Mouse (Mus musculus): Measurements from ENCODE around the gene Csrp1. TPM values are rescaled to one million over a fixed set of nuclear protein-coding genes. Genes with fewer than 3 reads are reported as not detected.

Gene Csrp1
- 33.7 and 37.2 TPM in 2 replicates for polyA plus RNA-seq (2012; ENCODE audit: insufficient read depth, insufficient read length, missing spikeins)

DNA sequence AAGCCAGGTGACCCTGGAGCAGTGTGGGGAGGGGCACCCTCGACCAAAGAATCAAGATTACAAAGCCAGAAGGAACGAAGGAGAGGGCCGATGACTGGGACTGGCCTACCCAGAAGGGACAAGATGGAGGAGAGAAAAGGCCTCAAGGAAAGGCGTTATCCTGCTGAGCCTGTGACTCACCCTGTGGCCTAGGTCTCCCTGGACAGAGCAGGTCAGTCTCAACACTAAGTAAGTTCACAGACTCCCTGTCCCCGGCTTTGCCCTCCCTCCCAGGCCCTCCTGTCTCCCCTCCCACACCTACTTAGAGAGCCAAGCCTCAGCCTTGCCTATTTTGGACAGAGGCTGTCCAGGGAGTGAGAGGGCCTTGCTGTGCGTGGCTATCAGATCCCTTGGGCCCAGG lies at the start of gene Csrp1:
Csrp1 (plus strand) TSS at position 79 of the 400 bp plus-strand sequence.
- no peak within 1 kb of the TSS for H3K4me3 ChIP-seq (ENCODE audit: insufficient read depth, low read depth, low read length)
- no peaks in the 10 kb centered on the region; the same call in 1 of the 2 replicates for H3K4me1 ChIP-seq (ENCODE audit: control insufficient read depth, insufficient read depth, insufficient read length, low read length)
- peak within 1 kb of the TSS; percentile 81 for H3K27ac ChIP-seq (replicated peaks; ENCODE audit: low read depth, low read length)

DNA sequence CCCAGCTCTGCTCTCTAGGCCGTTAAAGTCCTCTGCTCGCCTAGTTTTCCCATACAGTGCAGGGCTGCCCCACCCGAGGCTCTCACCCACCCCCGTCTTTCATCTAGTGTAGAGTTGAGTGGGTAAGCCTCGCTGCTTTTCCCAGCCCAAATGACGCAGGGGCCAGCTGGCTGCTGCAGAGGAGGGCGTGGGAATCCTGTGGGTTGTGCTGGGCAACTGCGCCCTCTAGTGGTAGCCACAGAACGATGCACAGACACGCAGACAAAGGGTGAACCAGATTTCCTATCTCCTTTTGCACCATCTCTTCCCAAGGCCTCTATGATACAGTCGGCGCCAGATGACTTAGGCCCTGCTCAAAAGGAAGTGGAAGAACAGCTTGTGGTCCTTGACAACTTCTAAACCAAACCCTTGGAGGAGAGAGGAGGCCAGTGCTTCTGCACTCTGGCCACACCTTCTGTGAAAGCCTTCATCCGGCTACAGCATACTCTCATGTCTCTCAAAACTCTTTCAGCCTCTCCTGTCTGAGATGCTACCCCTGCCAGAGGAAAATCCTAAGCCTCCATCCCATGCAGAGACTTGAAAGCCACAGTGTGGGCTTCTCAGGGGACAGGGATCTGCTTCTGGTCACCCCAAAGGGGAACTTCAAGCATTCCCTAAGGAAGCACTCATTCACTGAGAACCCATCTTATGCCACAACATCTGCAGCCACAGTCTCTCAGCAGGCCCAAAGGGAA lies 49.3 kb upstream of the Csrp1 start:
- Histone ChIP-seq H3K4me3 (ENCODE audit: insufficient read depth, low read depth, low read length) (no peak overlapping the region), H3K27ac (replicated peaks; ENCODE audit: low read depth, low read length) (peak overlapping the region; percentile 55; the same call in 1 of the 2 replicates), H3K4me1 (ENCODE audit: control insufficient read depth, insufficient read depth, insufficient read length, low read length) (peaks cover 46% of the 10 kb centered on the region)

DNA sequence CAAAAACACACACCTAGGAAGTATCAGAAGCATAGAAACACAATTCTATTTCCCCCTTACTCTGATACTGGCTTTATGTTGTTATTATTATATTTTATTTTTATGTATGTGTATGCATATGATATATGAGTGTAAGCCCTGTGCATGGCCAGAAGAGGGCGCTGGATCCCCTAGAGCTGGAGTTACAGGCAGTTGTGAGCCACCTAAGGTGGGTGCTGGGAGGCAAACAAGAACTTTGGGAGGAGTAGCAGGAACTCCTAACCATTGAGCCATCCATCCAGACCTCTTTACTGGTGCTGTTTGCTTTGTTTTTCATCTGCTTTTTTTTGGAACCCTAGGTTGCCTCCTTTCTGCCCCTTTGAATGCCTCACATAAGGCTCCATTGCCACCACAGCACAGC lies 48.5 kb upstream of the Csrp1 start:
- Histone ChIP-seq H3K27ac (replicated peaks; ENCODE audit: low read depth, low read length) (peak overlapping the region; percentile 89), H3K4me1 (ENCODE audit: control insufficient read depth, insufficient read depth, insufficient read length, low read length) (peaks cover 53% of the 10 kb centered on the region), H3K4me3 (ENCODE audit: insufficient read depth, low read depth, low read length) (no peak overlapping the region)

DNA sequence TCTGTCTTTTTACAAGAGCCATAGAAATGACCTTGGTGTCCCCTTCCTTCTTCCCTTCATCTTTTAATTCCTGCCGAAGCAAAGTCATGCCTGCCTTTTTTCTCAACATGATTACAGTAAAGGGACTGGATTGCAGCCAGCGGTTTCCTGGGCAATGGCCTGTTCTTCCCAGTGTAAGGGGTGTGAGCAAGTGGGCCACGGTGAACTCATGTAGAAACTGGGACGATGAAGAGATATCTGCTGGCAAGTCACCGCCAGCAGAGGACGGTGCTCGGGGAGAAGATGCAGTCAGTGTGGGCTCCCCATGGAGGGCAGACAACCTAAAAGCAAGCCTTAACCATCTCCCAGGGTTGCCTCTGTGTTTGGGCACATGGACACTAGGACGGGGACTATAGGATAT lies 47.9 kb upstream of the Csrp1 start:
- peak overlapping the region; percentile 89 for H3K27ac ChIP-seq (replicated peaks; ENCODE audit: low read depth, low read length)

DNA sequence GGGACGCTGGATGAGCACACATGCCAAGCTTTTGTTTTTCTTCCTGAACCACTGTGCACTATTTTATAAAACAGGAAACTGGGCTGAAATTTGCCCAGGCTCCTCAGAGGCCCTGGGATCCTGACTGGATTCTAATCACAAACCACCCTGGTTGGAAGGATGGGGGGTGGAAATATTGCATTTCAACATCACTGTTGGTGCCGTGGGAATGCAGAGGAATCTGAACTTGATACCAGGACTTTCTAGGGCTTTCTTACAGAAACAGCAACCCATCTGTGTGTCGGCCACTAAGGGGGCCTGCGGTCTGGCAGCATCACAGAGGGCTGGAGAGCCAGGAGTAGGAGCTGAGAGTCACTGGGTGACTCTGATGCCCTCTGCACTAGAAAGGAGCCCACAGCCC lies 47.5 kb upstream of the Csrp1 start:
- H3K4me1 ChIP-seq (ENCODE audit: control insufficient read depth, insufficient read depth, insufficient read length, low read length) = peaks cover 58% of the 10 kb centered on the region
- H3K4me3 ChIP-seq (ENCODE audit: insufficient read depth, low read depth, low read length) = no peak overlapping the region
- H3K27ac ChIP-seq (replicated peaks; ENCODE audit: low read depth, low read length) = peak overlapping the region; percentile 89

More for the DNA sequence above, 47.9 kb upstream of the Csrp1 start:
- H3K4me1 ChIP-seq (ENCODE audit: control insufficient read depth, insufficient read depth, insufficient read length, low read length) = peaks cover 55% of the 10 kb centered on the region
- H3K4me3 ChIP-seq (ENCODE audit: insufficient read depth, low read depth, low read length) = no peak overlapping the region

- peak overlapping the region; percentile 33; the same call in 1 of the 2 replicates for H3K4me3 ChIP-seq (ENCODE audit: insufficient read depth, low read depth, low read length)
- peaks cover 58% of the 10 kb centered on the region for H3K4me1 ChIP-seq (ENCODE audit: control insufficient read depth, insufficient read depth, insufficient read length, low read length)
Observed at GRCm38 (mm10) chr1:135673423-135673822, 46.4 kb upstream of the Csrp1 start.

DNA sequence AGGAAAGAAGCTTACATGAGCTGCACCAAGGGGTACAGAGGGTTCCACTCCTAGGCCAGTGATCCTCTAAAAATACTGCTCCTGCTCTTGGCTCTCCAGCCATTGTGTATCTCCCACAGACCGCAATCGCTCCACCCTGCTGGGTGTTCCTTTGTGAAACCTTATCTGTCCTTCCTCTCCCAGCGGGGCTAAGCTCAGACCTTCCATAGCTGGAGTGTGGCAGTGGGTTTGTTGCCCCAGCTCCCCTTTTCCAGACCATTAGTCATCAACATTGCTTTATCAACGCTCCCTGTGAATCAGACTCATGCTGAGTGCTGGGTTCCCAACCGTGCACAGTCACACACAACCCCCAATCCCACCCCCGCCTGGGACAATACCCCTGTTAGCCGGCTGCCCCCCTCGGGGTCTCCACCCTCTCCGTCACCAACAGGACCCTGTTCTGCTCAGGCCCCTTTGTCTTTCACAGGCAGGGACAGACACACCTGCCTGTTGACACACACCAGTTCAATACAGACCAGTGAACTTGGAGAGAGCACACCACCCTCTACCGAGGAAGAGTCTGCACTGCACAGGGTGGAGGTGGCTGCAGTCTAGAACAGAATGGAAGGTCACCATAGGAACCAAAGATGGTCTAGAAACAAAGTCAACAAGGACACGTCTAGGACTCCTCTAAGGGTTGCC lies 44.3 kb upstream of the Csrp1 start:
- Histone ChIP-seq H3K27ac (replicated peaks; ENCODE audit: low read depth, low read length) (peak overlapping the region; percentile 42), H3K4me3 (ENCODE audit: insufficient read depth, low read depth, low read length) (no peak overlapping the region), H3K4me1 (ENCODE audit: control insufficient read depth, insufficient read depth, insufficient read length, low read length) (peaks cover 52% of the 10 kb centered on the region)

More at GRCm38 (mm10) chr1:135673423-135673822, 46.4 kb upstream of the Csrp1 start:
- H3K27ac ChIP-seq (replicated peaks; ENCODE audit: low read depth, low read length) = peak overlapping the region; percentile 93

DNA sequence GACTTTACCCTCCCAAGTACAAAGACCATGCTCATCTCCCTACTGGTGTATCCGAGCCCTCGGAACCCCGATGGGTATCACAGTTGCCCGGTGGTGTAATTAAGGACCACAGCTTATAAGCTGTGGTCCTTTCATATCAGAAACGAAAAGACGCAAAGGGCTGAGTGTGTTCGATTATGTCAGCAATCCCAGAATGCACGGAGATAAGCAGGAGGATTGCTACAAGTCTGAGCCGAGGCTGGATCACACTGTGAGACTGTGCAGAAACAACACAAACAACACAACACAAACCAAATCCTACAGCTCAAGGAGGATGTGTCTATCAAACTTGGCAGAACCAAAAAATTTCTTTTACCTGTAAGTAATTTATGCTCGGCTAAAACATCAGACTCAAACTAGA lies 43.6 kb upstream of the Csrp1 start:
- no peak overlapping the region for H3K4me3 ChIP-seq (ENCODE audit: insufficient read depth, low read depth, low read length)
- no peak overlapping the region for H3K27ac ChIP-seq (replicated peaks; ENCODE audit: low read depth, low read length)
- peaks cover 55% of the 10 kb centered on the region for H3K4me1 ChIP-seq (ENCODE audit: control insufficient read depth, insufficient read depth, insufficient read length, low read length)

GRCm38 (mm10) chr1:135676938-135677682 lies 42.8 kb upstream of the Csrp1 start:
- Histone ChIP-seq H3K27ac (replicated peaks; ENCODE audit: low read depth, low read length) (peak overlapping the region; percentile 30), H3K4me3 (ENCODE audit: insufficient read depth, low read depth, low read length) (no peak overlapping the region), H3K4me1 (ENCODE audit: control insufficient read depth, insufficient read depth, insufficient read length, low read length) (peaks cover 48% of the 10 kb centered on the region)

GRCm38 (mm10) chr1:135678145-135678544 lies 41.7 kb upstream of the Csrp1 start:
- Histone ChIP-seq H3K27ac (replicated peaks; ENCODE audit: low read depth, low read length) (no peak overlapping the region), H3K4me1 (ENCODE audit: control insufficient read depth, insufficient read depth, insufficient read length, low read length) (peaks cover 40% of the 10 kb centered on the region), H3K4me3 (ENCODE audit: insufficient read depth, low read depth, low read length) (no peak overlapping the region)

- no peak overlapping the region; the same call in 1 of the 2 replicates for H3K4me3 ChIP-seq (ENCODE audit: insufficient read depth, low read depth, low read length)
- H3K27ac ChIP-seq (replicated peaks; ENCODE audit: low read depth, low read length) = peak overlapping the region; percentile 15
- peaks cover 25% of the 10 kb centered on the region for H3K4me1 ChIP-seq (ENCODE audit: control insufficient read depth, insufficient read depth, insufficient read length, low read length)
Observed at GRCm38 (mm10) chr1:135680716-135681115, 39.1 kb upstream of the Csrp1 start.

- H3K27ac ChIP-seq (replicated peaks; ENCODE audit: low read depth, low read length) = peak overlapping the region; percentile 15
Observed at GRCm38 (mm10) chr1:135681122-135681521, 38.7 kb upstream of the Csrp1 start.

GRCm38 (mm10) chr1:135684895-135685294 lies 35.0 kb upstream of the Csrp1 start:
- Histone ChIP-seq H3K4me1 (ENCODE audit: control insufficient read depth, insufficient read depth, insufficient read length, low read length) (peaks cover 10% of the 10 kb centered on the region), H3K4me3 (ENCODE audit: insufficient read depth, low read depth, low read length) (no peak overlapping the region), H3K27ac (replicated peaks; ENCODE audit: low read depth, low read length) (no peak overlapping the region)

More at GRCm38 (mm10) chr1:135681122-135681521, 38.7 kb upstream of the Csrp1 start:
- H3K4me1 ChIP-seq (ENCODE audit: control insufficient read depth, insufficient read depth, insufficient read length, low read length) = peaks cover 23% of the 10 kb centered on the region
- H3K4me3 ChIP-seq (ENCODE audit: insufficient read depth, low read depth, low read length) = no peak overlapping the region; the same call in 1 of the 2 replicates

DNA sequence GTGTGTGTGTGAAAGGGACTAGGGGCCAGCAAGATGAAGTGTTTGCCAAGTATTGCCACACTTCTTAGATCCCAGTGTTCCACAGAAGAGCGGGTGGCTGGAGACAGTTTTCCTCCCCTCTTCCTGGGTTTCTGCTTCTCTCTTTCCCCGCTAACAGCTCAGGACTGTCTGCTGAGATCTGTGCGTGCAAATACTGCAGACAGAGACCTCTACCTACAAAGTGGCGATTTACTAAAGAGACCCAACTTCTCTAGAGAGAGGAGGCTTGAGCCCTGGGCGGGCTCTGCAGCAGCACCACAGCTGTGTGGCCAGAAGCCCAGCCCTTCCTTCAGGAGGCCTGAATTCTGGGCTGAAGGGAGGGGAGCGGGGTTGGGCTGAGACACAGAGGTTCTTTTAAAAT lies 34.5 kb upstream of the Csrp1 start:
- peaks cover 11% of the 10 kb centered on the region for H3K4me1 ChIP-seq (ENCODE audit: control insufficient read depth, insufficient read depth, insufficient read length, low read length)
- peak overlapping the region; percentile 21; the same call in 1 of the 2 replicates for H3K4me3 ChIP-seq (ENCODE audit: insufficient read depth, low read depth, low read length)
- peak overlapping the region; percentile 48 for H3K27ac ChIP-seq (replicated peaks; ENCODE audit: low read depth, low read length)

Measured in brown adipose tissue, adult 24 weeks (tissue).